Mouse (Mus musculus): ENCODE data around the gene P4hb. TPM values are rescaled to one million over a fixed set of nuclear protein-coding genes. Genes with fewer than 3 reads are reported as not detected.

Gene P4hb
- polyA plus RNA-seq, 1 experiment = 846 TPM

GRCm38 (mm10) chr11:120575940-120576339 is 2.9 kb upstream of the P4hb start:
- H3K4me1 ChIP-seq (ENCODE audit: control insufficient read depth, insufficient read depth, low read length) = peaks cover 9% of the 10 kb centered on the region; the same call in 1 of the 2 replicates
- H3K4me3 ChIP-seq (ENCODE audit: insufficient read depth, low read length) = no peak overlapping the region
- TF ChIP-seq CTCF (IDR thresholded peaks at IDR 0.05; ENCODE audit: borderline replicate concordance, insufficient read depth, low read length) (no peak), POLR2A (IDR thresholded peaks at IDR 0.05; ENCODE audit: low read depth, low read length) (no peak)
- no peak overlapping the region for H3K27ac ChIP-seq (ENCODE audit: insufficient read depth, low read length)

- H3K27ac ChIP-seq (ENCODE audit: insufficient read depth, low read length) = no peak overlapping the region
- TF ChIP-seq CTCF (IDR thresholded peaks at IDR 0.05; ENCODE audit: borderline replicate concordance, insufficient read depth, low read length) = no peak
- H3K4me3 ChIP-seq (ENCODE audit: insufficient read depth, low read length) = no peak overlapping the region
- H3K4me1 ChIP-seq (ENCODE audit: control insufficient read depth, insufficient read depth, low read length) = peaks cover 12% of the 10 kb centered on the region; the same call in 1 of the 2 replicates
These were observed 2.0 kb upstream of the P4hb start for GRCm38 (mm10) chr11:120575046-120575445.

GRCm38 (mm10) chr11:120574278-120574600 is 1.2 kb upstream of the P4hb start:
- TF ChIP-seq CTCF (IDR thresholded peaks at IDR 0.05; ENCODE audit: borderline replicate concordance, insufficient read depth, low read length) (no peak), POLR2A (IDR thresholded peaks at IDR 0.05; ENCODE audit: low read depth, low read length) (peak; percentile 58)
- peaks cover 14% of the 10 kb centered on the region; the same call in 1 of the 2 replicates for H3K4me1 ChIP-seq (ENCODE audit: control insufficient read depth, insufficient read depth, low read length)
- peak overlapping the region; percentile 72 for H3K4me3 ChIP-seq (ENCODE audit: insufficient read depth, low read length)
- peak overlapping the region; percentile 44 for H3K27ac ChIP-seq (ENCODE audit: insufficient read depth, low read length)

- Histone ChIP-seq H3K4me1 (ENCODE audit: control insufficient read depth, insufficient read depth, low read length) (peaks cover 9% of the 10 kb centered on the region; the same call in 1 of the 2 replicates), H3K4me3 (ENCODE audit: insufficient read depth, low read length) (peak overlapping the region; percentile 72), H3K27ac (ENCODE audit: insufficient read depth, low read length) (peak overlapping the region; percentile 95)
- no peak for TF ChIP-seq CTCF (IDR thresholded peaks at IDR 0.05; ENCODE audit: borderline replicate concordance, insufficient read depth, low read length)
- TF ChIP-seq POLR2A (IDR thresholded peaks at IDR 0.05; ENCODE audit: low read depth, low read length) = no peak; the same call in 1 of the 2 replicates
These were observed 678 bp upstream of the P4hb start for GRCm38 (mm10) chr11:120573585-120574277.

DNA sequence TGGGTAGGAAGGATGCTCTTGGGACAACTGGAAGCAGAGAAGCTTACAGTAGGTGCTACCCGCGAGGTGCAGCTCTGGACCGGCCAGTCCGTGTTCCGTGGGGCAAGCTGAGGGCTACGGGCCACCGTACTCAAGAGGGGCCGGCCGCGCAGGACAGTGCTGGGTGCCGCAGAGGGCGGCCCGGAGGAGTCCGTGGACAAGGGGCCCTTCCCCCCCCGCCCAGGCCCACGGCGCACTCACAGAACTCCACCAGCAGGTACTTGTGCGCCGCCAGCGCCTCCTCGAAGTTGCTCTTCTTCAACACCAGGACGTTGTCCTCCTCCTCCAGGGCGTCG is 669 bp downstream of the P4hb start:
- no peak for TF ChIP-seq POLR2A (IDR thresholded peaks at IDR 0.05; ENCODE audit: low read depth, low read length)
- no peak for TF ChIP-seq CTCF (IDR thresholded peaks at IDR 0.05; ENCODE audit: borderline replicate concordance, insufficient read depth, low read length)
- H3K4me1 ChIP-seq (ENCODE audit: control insufficient read depth, insufficient read depth, low read length) = peaks cover 8% of the 10 kb centered on the region; the same call in 1 of the 2 replicates
- peak overlapping the region; percentile 98 for H3K4me3 ChIP-seq (ENCODE audit: insufficient read depth, low read length)

GRCm38 (mm10) chr11:120571754-120572416 is 1.2 kb downstream of the P4hb start:
- TF ChIP-seq CTCF (IDR thresholded peaks at IDR 0.05; ENCODE audit: borderline replicate concordance, insufficient read depth, low read length) (no peak), POLR2A (IDR thresholded peaks at IDR 0.05; ENCODE audit: low read depth, low read length) (no peak)
- Histone ChIP-seq H3K4me3 (ENCODE audit: insufficient read depth, low read length) (peak overlapping the region; percentile 98), H3K27ac (ENCODE audit: insufficient read depth, low read length) (no peak overlapping the region), H3K4me1 (ENCODE audit: control insufficient read depth, insufficient read depth, low read length) (peaks cover 8% of the 10 kb centered on the region; the same call in 1 of the 2 replicates)

More for the DNA sequence above, 669 bp downstream of the P4hb start:
- 0 out of 2 replicates have a peak overlapping the region, but pooled peaks have one; percentile 30 for H3K27ac ChIP-seq (ENCODE audit: insufficient read depth, low read length)

GRCm38 (mm10) chr11:120571122-120571521 is 1.9 kb downstream of the P4hb start:
- H3K4me1 ChIP-seq (ENCODE audit: control insufficient read depth, insufficient read depth, low read length) = peaks cover 8% of the 10 kb centered on the region; the same call in 1 of the 2 replicates
- TF ChIP-seq CTCF (IDR thresholded peaks at IDR 0.05; ENCODE audit: borderline replicate concordance, insufficient read depth, low read length) = no peak
- TF ChIP-seq POLR2A (IDR thresholded peaks at IDR 0.05; ENCODE audit: low read depth, low read length) = no peak
- H3K4me3 ChIP-seq (ENCODE audit: insufficient read depth, low read length) = peak overlapping the region; percentile 98
- H3K27ac ChIP-seq (ENCODE audit: insufficient read depth, low read length) = no peak overlapping the region

DNA sequence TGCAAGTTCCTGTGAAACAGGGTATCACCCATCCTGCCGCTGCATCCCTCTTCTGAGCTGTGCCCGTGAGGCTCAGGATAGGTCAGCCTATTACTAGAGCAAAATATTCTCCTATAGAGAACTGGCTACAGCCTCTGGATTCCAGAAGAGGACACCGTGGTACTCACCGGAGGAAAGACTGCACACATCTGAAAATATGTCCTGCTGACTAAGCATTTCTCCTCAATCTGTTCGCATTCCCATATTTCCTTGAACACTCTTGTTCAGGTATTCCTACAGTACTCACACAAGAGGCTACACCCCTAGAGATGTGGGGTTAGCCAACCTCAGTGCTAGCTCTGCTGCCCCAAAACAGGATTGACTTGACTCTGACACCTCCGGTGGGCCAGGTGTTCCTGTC is 4.7 kb downstream of the P4hb start:
- H3K4me3 ChIP-seq (ENCODE audit: insufficient read depth, low read length) = no peak overlapping the region
- peaks cover 8% of the 10 kb centered on the region; the same call in 1 of the 2 replicates for H3K4me1 ChIP-seq (ENCODE audit: control insufficient read depth, insufficient read depth, low read length)
- TF ChIP-seq CTCF (IDR thresholded peaks at IDR 0.05; ENCODE audit: borderline replicate concordance, insufficient read depth, low read length) (no peak), POLR2A (IDR thresholded peaks at IDR 0.05; ENCODE audit: low read depth, low read length) (no peak)
- H3K27ac ChIP-seq (ENCODE audit: insufficient read depth, low read length) = no peak overlapping the region

GRCm38 (mm10) chr11:120565114-120565513 is 7.9 kb downstream of the P4hb start:
- TF ChIP-seq CTCF (IDR thresholded peaks at IDR 0.05; ENCODE audit: borderline replicate concordance, insufficient read depth, low read length) (peak; percentile 54; the same call in 1 of the 2 replicates), POLR2A (IDR thresholded peaks at IDR 0.05; ENCODE audit: low read depth, low read length) (no peak)
- peaks cover 3% of the 10 kb centered on the region; the same call in 1 of the 2 replicates for H3K4me1 ChIP-seq (ENCODE audit: control insufficient read depth, insufficient read depth, low read length)
- H3K27ac ChIP-seq (ENCODE audit: insufficient read depth, low read length) = no peak overlapping the region

DNA sequence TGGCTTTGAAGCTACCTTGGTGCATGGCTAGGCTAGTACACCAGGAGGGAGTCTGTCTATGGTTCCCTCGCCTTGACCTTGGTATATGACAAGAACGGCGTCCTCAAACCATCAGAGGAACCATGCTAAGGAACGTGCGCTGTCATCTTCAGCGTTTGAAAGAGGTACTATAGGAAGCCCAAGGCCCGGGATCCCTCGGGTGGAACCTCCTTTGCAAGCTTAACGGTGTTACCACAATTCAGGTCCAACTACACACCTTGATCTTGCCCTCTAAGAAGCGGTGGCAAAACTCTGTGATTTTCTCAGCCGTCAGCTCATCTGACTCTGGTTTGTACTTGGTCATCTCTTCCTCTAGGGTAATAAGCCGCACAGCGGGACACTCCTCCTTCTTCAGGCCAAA is 10.1 kb downstream of the P4hb start:
- TF ChIP-seq CTCF (IDR thresholded peaks at IDR 0.05; ENCODE audit: borderline replicate concordance, insufficient read depth, low read length) (no peak), POLR2A (IDR thresholded peaks at IDR 0.05; ENCODE audit: low read depth, low read length) (no peak)
- Histone ChIP-seq H3K4me1 (ENCODE audit: control insufficient read depth, insufficient read depth, low read length) (no peaks in the 10 kb centered on the region; the same call in 1 of the 2 replicates), H3K4me3 (ENCODE audit: insufficient read depth, low read length) (no peak overlapping the region), H3K27ac (ENCODE audit: insufficient read depth, low read length) (no peak overlapping the region)

More at GRCm38 (mm10) chr11:120565114-120565513, 7.9 kb downstream of the P4hb start:
- H3K4me3 ChIP-seq (ENCODE audit: insufficient read depth, low read length) = no peak overlapping the region
